9 mouse cellular contexts compared by ENCODE assay signal in genomic region chr10:8176351-8177053, GRCm38 (mm10).
A peak's percentile ranks its signal among the peaks of the same experiment; 100 is the strongest.
DNase-seq lines count a peak whose midpoint lies in the region; ATAC-seq and TF ChIP-seq lines count a peak whose summit lies in the region.
"Had no signal": no experiment of that assay in that cellular context is flagged by ENCODE, and none has a peak within 500 bp of the region (broad histone marks: within the 10 kb centered on the region; RNA-seq: fewer than 3 reads in every experiment).

No protein-coding gene starts in this region.

- 45% methylated on average over 13 of the region's 13 CpGs for WGBS in lung, embryonic 14.5 days
- WGBS in embryonic facial prominence, embryonic 10.5 days, result 64% methylated on average over 13 of the region's 13 CpGs
- whole genome bisulfite sequencing in hindbrain, embryonic 15.5 days, result 24% methylated on average over 13 of the region's 13 CpGs
- WGBS in midbrain, embryonic 14.5 days, result 44% methylated on average over 13 of the region's 13 CpGs

- H3K9me3 ChIP-seq in lung, embryonic 14.5 days (ENCODE audit: low read depth, low read length), result no peaks in the 10 kb centered on the region
- H3K9me3 ChIP-seq in embryonic facial prominence, embryonic 10.5 days, result no peaks in the 10 kb centered on the region
- H3K9me3 ChIP-seq in hindbrain, embryonic 15.5 days, result no peaks in the 10 kb centered on the region
- no peaks in the 10 kb centered on the region for H3K9me3 ChIP-seq in midbrain, embryonic 14.5 days (ENCODE audit: control insufficient read depth, low read length)
- H3K9me3 ChIP-seq: liver, embryonic 15.5 days had no signal

- H3K27ac ChIP-seq in lung, embryonic 14.5 days (ENCODE audit: low read depth), result peak overlapping the region; percentile 14
- peak overlapping the region; percentile 55 for H3K27ac ChIP-seq in embryonic facial prominence, embryonic 10.5 days (replicated peaks)
- peak overlapping the region; percentile 58 for H3K27ac ChIP-seq in hindbrain, embryonic 15.5 days (replicated peaks)
- H3K27ac ChIP-seq in midbrain, embryonic 14.5 days (replicated peaks; ENCODE audit: low read depth, low read length), result peak overlapping the region; percentile 26; the same call in 1 of the 2 replicates
- H3K27ac ChIP-seq: liver, embryonic 15.5 days had no signal

- DNase-seq in lung, embryonic 14.5 days, result peak; percentile 74
- no peak for DNase-seq in lung, postnatal 25 days (ENCODE audit: low spot score)
- DNase-seq in embryonic facial prominence, embryonic 10.5 days (ENCODE audit: low spot score), result no peak
- DNase-seq in midbrain, embryonic 14.5 days, result peak; percentile 44
- DNase-seq in urinary bladder, postnatal 25 days (ENCODE audit: low spot score), result no peak
- DNase-seq in kidney, postnatal 25 days, result no peak
- DNase-seq in MN1 (ENCODE audit: low spot score), result no peak

- no peak overlapping the region for H3K4me3 ChIP-seq in lung, embryonic 14.5 days (ENCODE audit: low read depth, low read length)
- no peak overlapping the region for H3K4me3 ChIP-seq in embryonic facial prominence, embryonic 10.5 days
- H3K4me3 ChIP-seq in hindbrain, embryonic 15.5 days, result no peak overlapping the region
- no peak overlapping the region for H3K4me3 ChIP-seq in midbrain, embryonic 14.5 days (replicated peaks; ENCODE audit: low read depth, low read length)
- H3K4me3 ChIP-seq: liver, embryonic 15.5 days had no signal

- H3K36me3 ChIP-seq in lung, embryonic 14.5 days (ENCODE audit: insufficient read depth), result no peaks in the 10 kb centered on the region
- no peaks in the 10 kb centered on the region for H3K36me3 ChIP-seq in embryonic facial prominence, embryonic 10.5 days (replicated peaks)
- H3K36me3 ChIP-seq in hindbrain, embryonic 15.5 days, result no peaks in the 10 kb centered on the region
- H3K36me3 ChIP-seq in midbrain, embryonic 14.5 days (ENCODE audit: control insufficient read depth, insufficient read depth, low read length), result no peaks in the 10 kb centered on the region
- H3K36me3 ChIP-seq: liver, embryonic 15.5 days had no signal

- H3K4me1 ChIP-seq in lung, embryonic 14.5 days (ENCODE audit: insufficient read depth), result peaks cover 15% of the 10 kb centered on the region; the same call in 1 of the 2 replicates
- peaks cover 17% of the 10 kb centered on the region for H3K4me1 ChIP-seq in embryonic facial prominence, embryonic 10.5 days
- H3K4me1 ChIP-seq in hindbrain, embryonic 15.5 days (replicated peaks), result peaks cover 28% of the 10 kb centered on the region
- H3K4me1 ChIP-seq in midbrain, embryonic 14.5 days (ENCODE audit: control insufficient read depth, insufficient read depth, low read length), result peaks cover 21% of the 10 kb centered on the region
- H3K4me1 ChIP-seq: liver, embryonic 15.5 days had no signal

- no peaks in the 10 kb centered on the region for H3K27me3 ChIP-seq in lung, embryonic 14.5 days (ENCODE audit: insufficient read depth, low read length)
- H3K27me3 ChIP-seq in embryonic facial prominence, embryonic 10.5 days (replicated peaks; ENCODE audit: low read depth, poor library complexity, severe bottlenecking), result no peaks in the 10 kb centered on the region
- no peaks in the 10 kb centered on the region for H3K27me3 ChIP-seq in hindbrain, embryonic 15.5 days
- H3K27me3 ChIP-seq in midbrain, embryonic 14.5 days (ENCODE audit: control insufficient read depth, insufficient read depth, low read length), result no peaks in the 10 kb centered on the region
- H3K27me3 ChIP-seq: liver, embryonic 15.5 days had no signal

- no peak overlapping the region for H3K9ac ChIP-seq in lung, embryonic 14.5 days
- H3K9ac ChIP-seq in hindbrain, embryonic 15.5 days, result no peak overlapping the region
- H3K9ac ChIP-seq in midbrain, embryonic 14.5 days (replicated peaks; ENCODE audit: low read length), result no peak overlapping the region
- H3K9ac ChIP-seq: liver, embryonic 15.5 days had no signal

- no peak overlapping the region for H3K4me2 ChIP-seq in lung, embryonic 14.5 days
- H3K4me2 ChIP-seq in hindbrain, embryonic 15.5 days, result no peak overlapping the region
- no peak overlapping the region for H3K4me2 ChIP-seq in midbrain, embryonic 14.5 days (ENCODE audit: low read length)
- H3K4me2 ChIP-seq: liver, embryonic 15.5 days had no signal

- no peak for TF ChIP-seq CTCF in lung, embryonic 14.5 days (IDR thresholded peaks at IDR 0.05; ENCODE audit: low read depth)

- ATAC-seq in lung, embryonic 14.5 days (ENCODE audit: insufficient read depth), result peak; percentile 45; the same call in 1 of the 2 replicates
- ATAC-seq in hindbrain, embryonic 15.5 days (ENCODE audit: low FRiP score, low read depth), result peak; percentile 40; the same call in 1 of the 2 replicates
- ATAC-seq in midbrain, embryonic 14.5 days (ENCODE audit: low FRiP score, low TSS enrichment), result no peak

Comparison
In these comparisons a context has a peak if more than half of its experiments do, and no peak if none do; other contexts are left out.
1. DNase-seq: peak in lung, embryonic 14.5 days (single experiment) and midbrain, embryonic 14.5 days (single experiment); none in lung, postnatal 25 days (single experiment), embryonic facial prominence, embryonic 10.5 days (single experiment), urinary bladder, postnatal 25 days (single experiment), kidney, postnatal 25 days (0 of 2) and MN1 (single experiment).
2. Peak in every context shown above with its lines, with median percentiles within 50 percentile points of each other: H3K27ac ChIP-seq.